Mouse (Mus musculus): ENCODE data around the gene Eif4ebp2. TPM values are rescaled to one million over a fixed set of nuclear protein-coding genes. Genes with fewer than 3 reads are reported as not detected.

Eif4ebp2 gene
- 47.4 and 50.8 TPM in 2 replicates for polyA plus RNA-seq (2015; fragmentation: Nextera tagmentation; extraction: Ambion mirVana)

- peak within 1 kb of the TSS; percentile 87 for H3K4me2 ChIP-seq
Observed at GRCm38 (mm10) chr10:61452645-61453044, at the start of gene Eif4ebp2. TSS of gene Eif4ebp2 (minus strand) at chr10:61452661.

GRCm38 (mm10) chr10:61500756-61501155 lies 48.3 kb upstream of the Eif4ebp2 start:
- H3K27ac ChIP-seq: no peak overlapping the region
- WGBS (ENCODE audit: insufficient replicate concordance): 65% methylated on average over 7 of the region's 7 CpGs
- no peaks in the 10 kb centered on the region for H3K27me3 ChIP-seq
- no peaks in the 10 kb centered on the region for H3K36me3 ChIP-seq
- no peaks in the 10 kb centered on the region for H3K9me3 ChIP-seq (replicated peaks)
- H3K4me3 ChIP-seq (replicated peaks): no peak overlapping the region
- no peak overlapping the region for H3K4me2 ChIP-seq
- DNase-seq (no peak), ATAC-seq (ENCODE audit: low read depth) (no peak)
- peaks cover 10% of the 10 kb centered on the region; the same call in 1 of the 2 replicates for H3K4me1 ChIP-seq (replicated peaks)
- no peak overlapping the region for H3K9ac ChIP-seq

More at GRCm38 (mm10) chr10:61452645-61453044, at the start of gene Eif4ebp2:
- peak within 1 kb of the TSS; percentile 95 for H3K9ac ChIP-seq
- peak; percentile 98 for DNase-seq
- peaks cover 28% of the 10 kb centered on the region for H3K36me3 ChIP-seq
- H3K4me1 ChIP-seq (replicated peaks): peaks cover 39% of the 10 kb centered on the region
- H3K9me3 ChIP-seq (replicated peaks): no peaks in the 10 kb centered on the region
- H3K27ac ChIP-seq: peak within 1 kb of the TSS; percentile 93
- H3K4me3 ChIP-seq (replicated peaks): peak within 1 kb of the TSS; percentile 90
- H3K27me3 ChIP-seq: no peaks in the 10 kb centered on the region
- under 1% methylated on average over 36 of the region's 36 CpGs for WGBS (ENCODE audit: insufficient replicate concordance)
- ATAC-seq (ENCODE audit: low read depth): peak; percentile 95

- no peak for DNase-seq
- ATAC-seq (ENCODE audit: low read depth): no peak
- no peak overlapping the region for H3K4me2 ChIP-seq
- H3K4me1 ChIP-seq (replicated peaks): peaks cover 17% of the 10 kb centered on the region; the same call in 1 of the 2 replicates
- no peaks in the 10 kb centered on the region for H3K9me3 ChIP-seq (replicated peaks)
- no peak overlapping the region for H3K9ac ChIP-seq
- WGBS (ENCODE audit: insufficient replicate concordance): 81% methylated on average over 20 of the region's 20 CpGs
- H3K36me3 ChIP-seq: no peaks in the 10 kb centered on the region
- H3K27ac ChIP-seq: no peak overlapping the region
- no peaks in the 10 kb centered on the region for H3K27me3 ChIP-seq
- no peak overlapping the region for H3K4me3 ChIP-seq (replicated peaks)
Observed at GRCm38 (mm10) chr10:61499505-61500466, 47.3 kb upstream of the Eif4ebp2 start.

GRCm38 (mm10) chr10:61496231-61496630 lies 43.8 kb upstream of the Eif4ebp2 start:
- Histone ChIP-seq H3K27me3 (no peaks in the 10 kb centered on the region), H3K4me1 (replicated peaks) (peaks cover 37% of the 10 kb centered on the region), H3K9me3 (replicated peaks) (no peaks in the 10 kb centered on the region), H3K9ac (no peak overlapping the region), H3K27ac (no peak overlapping the region), H3K4me2 (no peak overlapping the region), H3K4me3 (replicated peaks) (no peak overlapping the region), H3K36me3 (no peaks in the 10 kb centered on the region)
- DNase-seq (no peak), ATAC-seq (ENCODE audit: low read depth) (no peak)
- WGBS (ENCODE audit: insufficient replicate concordance): 72% methylated on average over 9 of the region's 9 CpGs

- WGBS (ENCODE audit: insufficient replicate concordance): 69% methylated on average over 4 of the region's 4 CpGs
- H3K27me3 ChIP-seq: no peaks in the 10 kb centered on the region
- H3K27ac ChIP-seq: no peak overlapping the region
- DNase-seq (no peak), ATAC-seq (ENCODE audit: low read depth) (no peak)
- no peaks in the 10 kb centered on the region for H3K9me3 ChIP-seq (replicated peaks)
- no peak overlapping the region for H3K4me3 ChIP-seq (replicated peaks)
- H3K4me1 ChIP-seq (replicated peaks): peaks cover 45% of the 10 kb centered on the region
- H3K4me2 ChIP-seq: no peak overlapping the region
- H3K36me3 ChIP-seq: no peaks in the 10 kb centered on the region
- no peak overlapping the region for H3K9ac ChIP-seq
Observed at GRCm38 (mm10) chr10:61495461-61495860, 43.0 kb upstream of the Eif4ebp2 start.

- DNase-seq: peak; percentile 81
- Histone ChIP-seq H3K27ac (peak overlapping the region; percentile 88), H3K4me1 (replicated peaks) (peaks cover 69% of the 10 kb centered on the region), H3K9ac (peak overlapping the region; percentile 42), H3K27me3 (no peaks in the 10 kb centered on the region), H3K9me3 (replicated peaks) (no peaks in the 10 kb centered on the region), H3K4me3 (replicated peaks) (peak overlapping the region; percentile 40), H3K36me3 (no peaks in the 10 kb centered on the region), H3K4me2 (peak overlapping the region; percentile 69)
- peak; percentile 80 for ATAC-seq (ENCODE audit: low read depth)
- 6% methylated on average over 11 of the region's 11 CpGs for WGBS (ENCODE audit: insufficient replicate concordance)
Observed at GRCm38 (mm10) chr10:61492040-61492439, 39.6 kb upstream of the Eif4ebp2 start.

- ATAC-seq (ENCODE audit: low read depth) (peak; percentile 88), DNase-seq (peak; percentile 76)
- peak overlapping the region; percentile 88 for H3K27ac ChIP-seq
- 10% methylated on average over 8 of the region's 8 CpGs for WGBS (ENCODE audit: insufficient replicate concordance)
- H3K9ac ChIP-seq: peak overlapping the region; percentile 42
- no peaks in the 10 kb centered on the region for H3K27me3 ChIP-seq
- H3K9me3 ChIP-seq (replicated peaks): no peaks in the 10 kb centered on the region
- peak overlapping the region; percentile 69 for H3K4me2 ChIP-seq
- H3K4me3 ChIP-seq (replicated peaks): peak overlapping the region; percentile 40
- H3K36me3 ChIP-seq: no peaks in the 10 kb centered on the region
- peaks cover 72% of the 10 kb centered on the region for H3K4me1 ChIP-seq (replicated peaks)
Observed at GRCm38 (mm10) chr10:61491573-61491972, 39.1 kb upstream of the Eif4ebp2 start.

- Histone ChIP-seq H3K27me3 (no peaks in the 10 kb centered on the region), H3K4me2 (no peak overlapping the region), H3K27ac (peak overlapping the region; percentile 9), H3K4me1 (replicated peaks) (peaks cover 76% of the 10 kb centered on the region), H3K9me3 (replicated peaks) (no peaks in the 10 kb centered on the region), H3K9ac (no peak overlapping the region), H3K36me3 (no peaks in the 10 kb centered on the region), H3K4me3 (replicated peaks) (no peak overlapping the region)
- WGBS (ENCODE audit: insufficient replicate concordance): 74% methylated on average over 6 of the region's 6 CpGs
- no peak for DNase-seq
- no peak for ATAC-seq (ENCODE audit: low read depth)
Observed at GRCm38 (mm10) chr10:61488522-61489110, 36.2 kb upstream of the Eif4ebp2 start.

GRCm38 (mm10) chr10:61486551-61487339 lies 34.3 kb upstream of the Eif4ebp2 start:
- Histone ChIP-seq H3K27ac (no peak overlapping the region), H3K4me3 (replicated peaks) (no peak overlapping the region), H3K4me1 (replicated peaks) (peaks cover 67% of the 10 kb centered on the region), H3K4me2 (no peak overlapping the region), H3K27me3 (no peaks in the 10 kb centered on the region), H3K9me3 (replicated peaks) (no peaks in the 10 kb centered on the region), H3K36me3 (no peaks in the 10 kb centered on the region), H3K9ac (no peak overlapping the region)
- DNase-seq (no peak), ATAC-seq (ENCODE audit: low read depth) (no peak)
- 78% methylated on average over 8 of the region's 8 CpGs for WGBS (ENCODE audit: insufficient replicate concordance)

- no peak overlapping the region for H3K4me2 ChIP-seq
- no peak overlapping the region for H3K9ac ChIP-seq
- H3K4me3 ChIP-seq (replicated peaks): no peak overlapping the region
- H3K27me3 ChIP-seq: no peaks in the 10 kb centered on the region
- H3K9me3 ChIP-seq (replicated peaks): no peaks in the 10 kb centered on the region
- H3K4me1 ChIP-seq (replicated peaks): peaks cover 54% of the 10 kb centered on the region
- DNase-seq (no peak), ATAC-seq (ENCODE audit: low read depth) (no peak)
- H3K27ac ChIP-seq: no peak overlapping the region
- WGBS (ENCODE audit: insufficient replicate concordance): 73% methylated on average over 11 of the region's 11 CpGs
- H3K36me3 ChIP-seq: no peaks in the 10 kb centered on the region
Observed at GRCm38 (mm10) chr10:61484801-61485200, 32.3 kb upstream of the Eif4ebp2 start.

- H3K9ac ChIP-seq: no peak overlapping the region
- H3K4me2 ChIP-seq: no peak overlapping the region
- H3K9me3 ChIP-seq (replicated peaks): no peaks in the 10 kb centered on the region
- H3K27ac ChIP-seq: no peak overlapping the region
- H3K36me3 ChIP-seq: no peaks in the 10 kb centered on the region
- no peak for DNase-seq
- peaks cover 41% of the 10 kb centered on the region for H3K4me1 ChIP-seq (replicated peaks)
- no peaks in the 10 kb centered on the region for H3K27me3 ChIP-seq
- H3K4me3 ChIP-seq (replicated peaks): no peak overlapping the region
- ATAC-seq (ENCODE audit: low read depth): no peak
- 82% methylated on average over 7 of the region's 7 CpGs for WGBS (ENCODE audit: insufficient replicate concordance)
Observed at GRCm38 (mm10) chr10:61482771-61483170, 30.3 kb upstream of the Eif4ebp2 start.
